Mouse (Mus musculus) naive thymus-derived CD4-positive, alpha-beta T cell, adult 2 months (primary cell): Measurements from ENCODE around the gene Fxyd4.

Experiments
- DNase-seq: peaks from one replicate; pipeline ENCODE4 v3.0.0-alpha.2; 2011; ENCODE audit warnings: low read depth

Fxyd4 gene

DNA sequence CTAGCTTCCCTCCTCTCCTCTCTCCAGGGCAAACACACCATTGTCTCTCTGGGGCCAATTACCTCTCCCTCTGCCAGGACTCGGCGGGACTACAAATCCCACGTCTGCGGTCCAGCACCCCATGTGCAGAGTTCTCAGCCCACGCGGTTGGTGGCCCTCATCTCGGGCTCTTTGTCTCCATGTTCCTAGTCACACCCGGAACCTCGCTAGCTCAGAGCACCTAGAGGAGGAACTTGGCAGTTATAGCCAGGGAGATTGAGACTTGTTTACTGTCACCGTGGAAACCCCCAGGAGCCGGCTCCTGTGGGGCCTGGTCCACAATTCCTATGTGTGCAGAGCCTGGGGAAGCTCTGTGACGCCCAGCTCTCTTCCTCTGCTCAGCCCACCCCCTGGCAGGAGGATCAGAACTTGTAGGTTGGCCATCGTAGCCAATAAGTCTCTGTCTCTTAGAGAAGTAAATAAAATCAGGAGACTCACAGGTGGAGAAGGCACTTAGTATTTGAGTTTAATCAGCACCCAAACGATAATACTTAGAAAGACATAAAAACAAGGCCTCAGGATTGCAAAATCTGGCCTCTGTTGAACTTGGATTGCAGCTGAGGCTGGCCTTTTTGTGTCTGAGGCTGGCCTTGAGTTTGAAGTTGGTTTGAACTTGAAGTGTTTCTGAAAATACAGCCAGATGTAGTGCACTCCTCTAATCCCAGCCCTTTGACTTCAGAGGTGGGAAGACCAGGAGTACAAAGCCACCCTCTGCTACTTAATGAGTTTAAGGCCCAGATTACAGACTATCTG, 45.9 kb downstream of the Fxyd4 start:
- peak; percentile 70 for DNase-seq

DNA sequence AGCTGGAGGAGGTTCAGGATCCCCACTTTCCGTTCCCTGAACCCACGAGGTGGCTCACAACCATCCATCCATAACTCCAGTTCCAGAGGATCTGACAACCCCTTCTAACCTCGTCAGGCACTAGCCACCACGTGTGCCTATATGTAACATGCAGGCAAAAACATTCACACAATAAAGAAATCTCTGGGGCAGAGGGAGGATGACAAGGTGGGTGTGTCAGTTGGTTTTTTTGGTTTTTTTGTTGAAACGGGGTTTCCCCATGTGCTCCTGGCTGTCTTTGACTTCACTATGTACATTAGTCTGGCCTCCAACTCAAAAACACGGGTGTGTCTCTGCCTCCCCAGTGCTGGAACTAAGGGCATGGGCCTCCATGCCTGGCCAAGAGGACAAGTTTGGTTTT, 47.2 kb downstream of the Fxyd4 start:
- peak; percentile 90 for DNase-seq

DNA sequence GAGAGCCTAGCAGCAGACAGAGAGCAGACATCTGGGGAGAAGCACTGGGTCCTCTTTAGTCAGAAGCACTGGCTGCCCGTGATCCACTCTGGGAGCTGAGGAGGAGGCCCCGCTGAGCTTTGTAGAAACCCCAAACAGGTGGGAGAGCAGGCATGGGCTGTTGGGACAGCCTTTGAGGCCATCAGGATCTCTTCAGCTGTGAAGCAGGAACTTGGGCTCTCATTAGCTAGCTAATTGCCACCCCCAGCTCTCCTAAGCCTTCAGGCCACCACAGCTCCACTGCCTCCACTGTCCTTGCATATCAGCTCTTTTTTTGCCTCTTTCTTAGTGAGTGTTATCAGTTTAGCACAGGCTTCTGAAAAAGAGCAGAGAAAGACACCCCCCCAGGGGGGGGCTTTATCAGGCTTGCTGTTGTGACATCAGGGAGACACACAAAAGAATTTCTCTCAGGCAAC, 48.8 kb downstream of the Fxyd4 start:
- no peak for DNase-seq

DNA sequence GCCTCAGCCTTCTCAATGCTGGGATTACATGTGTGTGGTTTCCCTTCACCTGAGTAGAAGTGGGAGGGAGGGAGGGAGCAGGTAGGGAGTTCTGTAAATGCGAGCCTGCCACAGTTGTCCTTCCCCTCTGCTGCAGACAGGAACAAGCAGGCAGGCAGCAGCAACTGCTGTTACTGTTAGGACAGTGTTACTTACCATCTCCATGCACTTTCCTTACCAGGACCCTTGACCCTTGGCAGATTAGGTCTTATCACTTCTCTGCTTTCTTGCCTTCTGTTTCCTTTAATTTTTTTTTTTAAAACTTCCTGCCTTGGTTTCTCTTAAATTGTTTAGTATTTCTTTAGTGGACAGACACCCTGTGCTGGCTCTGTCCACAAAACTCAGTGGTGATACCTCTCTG, 49.5 kb downstream of the Fxyd4 start:
- DNase-seq = no peak

DNA sequence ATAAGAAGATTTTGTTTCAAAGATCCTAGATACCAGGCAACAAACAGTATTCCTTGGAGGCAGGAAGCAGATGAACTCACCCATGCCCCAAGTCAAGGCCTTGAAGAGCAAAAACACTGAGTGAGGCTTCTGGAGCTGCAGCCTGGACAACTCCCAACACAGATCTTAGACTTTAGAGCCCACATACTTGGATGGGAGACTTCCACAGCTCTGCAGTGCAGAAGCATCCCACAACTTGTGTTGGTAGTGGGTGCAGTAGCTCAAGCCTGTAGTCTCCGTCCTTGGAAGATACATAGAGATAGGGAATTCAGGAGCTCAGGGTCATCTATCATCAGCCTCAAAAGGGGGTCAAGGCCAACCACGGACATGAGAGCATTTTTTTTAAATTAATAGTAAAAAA, 51.5 kb downstream of the Fxyd4 start:
- no peak for DNase-seq
